Mouse (Mus musculus) embryo, embryonic 9.5 days (tissue): ENCODE measurements around the gene Cdk9.

Experiments used
- DNase-seq: peaks from one replicate; pipeline ENCODE4 v3.0.0-alpha.2; 2017; ENCODE audit errors: extremely low spot score

Gene Cdk9

DNA sequence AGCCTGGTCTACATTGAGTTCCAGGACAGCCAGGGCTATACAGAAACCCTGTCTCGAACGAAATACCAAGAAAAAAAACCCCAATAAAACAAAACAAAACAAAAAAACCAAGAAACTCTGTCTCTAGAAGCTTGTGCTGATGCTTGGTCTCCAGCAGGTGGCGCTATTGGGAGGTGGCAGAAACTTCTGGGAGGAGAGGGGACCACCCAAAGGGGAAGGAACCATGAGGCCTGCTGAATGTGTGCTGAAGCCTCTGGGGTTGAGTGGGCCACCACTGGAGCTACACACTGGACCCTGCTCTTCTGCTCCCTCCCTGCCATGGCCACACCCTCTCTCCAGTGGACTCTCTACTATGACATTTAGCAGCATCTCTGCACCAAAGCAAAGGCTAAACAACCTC lies 4.2 kb downstream of the Cdk9 start:
- DNase-seq, result peak; percentile 72

DNA sequence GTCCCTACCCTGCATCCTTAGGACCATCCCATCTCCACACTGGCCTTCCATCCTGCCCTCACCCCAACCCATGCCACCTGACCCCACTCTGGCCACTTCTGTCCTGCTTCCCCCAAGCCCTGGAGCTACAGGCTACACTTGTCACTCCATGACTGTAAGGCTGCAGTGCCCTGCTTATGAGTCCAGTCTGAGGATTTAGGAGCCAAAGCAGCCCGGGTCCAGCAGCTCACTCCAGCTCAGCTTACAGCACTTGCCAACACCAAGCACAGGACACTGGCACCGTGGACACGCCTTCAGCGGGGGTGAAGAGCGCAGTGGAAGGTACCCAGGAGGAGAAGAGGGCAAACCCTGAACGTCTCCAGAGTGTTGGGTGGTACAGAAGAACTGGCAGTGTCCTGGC lies 5.9 kb downstream of the Cdk9 start:
- no peak for DNase-seq

DNA sequence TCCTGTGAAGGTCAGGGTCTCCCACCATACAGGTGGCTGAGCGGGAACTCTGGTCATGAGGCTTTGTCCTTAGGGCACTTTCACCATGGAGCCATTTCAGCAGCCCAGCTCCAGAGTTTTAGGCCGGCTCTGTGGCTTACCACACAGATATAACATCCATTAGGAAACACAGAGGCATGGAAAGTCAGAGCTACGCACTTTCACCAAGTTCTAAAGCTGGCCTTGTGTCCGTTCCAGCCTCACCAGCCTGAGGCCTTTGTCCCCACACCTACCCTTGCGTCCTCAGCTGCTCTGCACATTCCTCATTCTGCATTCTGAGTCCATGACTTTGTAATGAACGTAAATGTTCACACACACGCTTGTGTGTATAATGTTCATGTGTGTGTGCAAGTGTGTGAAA lies 7.9 kb downstream of the Cdk9 start:
- no peak for DNase-seq

DNA sequence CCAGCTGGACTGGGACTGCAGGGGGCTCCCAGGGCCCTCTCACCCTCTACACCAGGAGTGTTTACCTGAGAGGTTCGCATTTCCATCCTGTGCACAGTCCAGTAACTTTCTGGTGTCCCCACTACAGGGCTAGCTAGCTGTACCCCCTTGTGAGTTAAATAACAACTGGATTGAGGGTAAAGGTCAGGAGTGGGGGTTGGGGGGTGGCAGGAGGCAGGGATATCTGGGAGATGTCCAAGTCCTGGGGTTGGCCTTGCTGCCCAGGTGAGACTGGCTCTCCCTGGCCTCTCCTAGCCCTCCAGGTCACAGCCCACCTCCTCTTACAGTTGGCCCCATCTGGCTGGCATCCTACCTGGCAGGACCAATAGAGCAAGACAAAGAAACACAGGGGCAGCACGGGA lies 8.9 kb downstream of the Cdk9 start, which contains the start of gene Fpgs:
Fpgs (minus strand) TSS at position 125 of the 401 bp plus-strand sequence.
- DNase-seq, result no peak

DNA sequence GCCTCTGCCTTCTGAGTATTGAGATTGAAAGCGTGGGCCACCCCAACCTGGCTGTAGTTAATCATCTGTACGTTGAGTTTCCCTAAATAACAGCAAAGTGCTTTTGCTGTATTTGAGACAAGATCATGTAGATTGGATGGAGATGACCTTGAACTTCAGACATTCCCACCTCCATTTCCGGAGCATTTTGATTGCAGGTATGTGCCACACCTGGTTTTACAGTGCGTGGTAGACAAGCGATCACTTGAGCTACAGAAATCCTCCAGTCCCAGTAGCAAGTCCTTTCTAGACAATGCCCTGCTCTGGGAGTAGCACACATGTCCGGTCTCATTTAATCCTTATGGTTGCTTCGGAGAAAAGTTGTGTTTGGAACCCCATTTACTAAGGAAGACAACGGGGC lies 9.8 kb downstream of the Cdk9 start:
- DNase-seq, result no peak

DNA sequence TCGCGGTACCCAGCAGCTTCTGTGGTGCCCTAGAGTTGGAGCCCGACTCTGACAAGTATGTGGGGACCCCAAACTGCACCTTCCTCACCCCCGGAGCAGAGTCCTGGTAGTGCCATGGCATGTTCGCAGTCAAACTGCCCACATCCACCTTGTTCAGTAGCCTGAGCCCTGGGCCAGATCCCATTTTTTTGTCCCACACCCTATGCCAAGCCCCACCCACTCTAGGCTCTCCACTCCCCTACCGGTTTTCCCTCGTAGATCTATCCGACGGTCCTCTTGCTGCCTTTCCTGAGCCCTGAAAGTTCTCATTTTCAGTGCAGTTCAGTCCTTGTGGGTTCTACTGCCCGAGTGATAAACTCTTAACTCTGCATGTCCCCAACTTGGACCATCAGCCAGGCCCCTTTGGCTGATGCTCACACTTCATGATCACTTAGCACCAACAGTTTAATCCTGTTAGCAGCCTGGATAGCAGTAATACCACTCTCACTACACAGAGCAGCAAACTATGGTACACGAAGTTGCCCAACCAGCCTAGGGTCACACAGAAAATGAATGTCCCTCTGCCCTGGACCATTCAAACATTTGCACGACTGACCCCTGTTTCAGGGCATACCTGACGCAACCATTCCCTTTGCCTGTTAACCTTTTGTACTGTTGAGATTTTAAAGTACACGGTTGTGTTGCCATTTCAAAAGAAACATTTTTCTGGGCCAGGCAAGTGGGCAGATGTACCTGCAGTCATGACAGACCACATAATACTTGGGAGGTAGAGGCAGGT lies 11.7 kb downstream of the Cdk9 start:
- no peak for DNase-seq

DNA sequence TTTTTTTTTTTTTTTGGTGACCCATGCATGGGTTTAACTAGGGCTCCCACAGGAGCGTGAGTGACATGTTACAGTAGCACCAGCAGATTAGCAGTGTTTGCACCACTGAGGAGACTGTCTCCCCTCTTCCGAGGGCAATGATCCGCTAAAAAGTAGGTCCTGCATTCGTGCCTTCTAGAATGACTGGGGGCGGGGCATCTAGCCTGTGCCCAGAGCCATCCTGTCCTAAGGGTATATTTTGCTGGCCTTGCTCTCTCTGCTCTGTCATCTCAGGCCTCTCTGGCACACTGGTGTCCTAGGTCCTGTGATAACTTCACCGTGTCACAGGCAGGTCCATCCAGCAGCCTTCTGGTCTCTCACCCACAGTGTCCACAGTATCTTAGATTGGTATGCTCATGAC lies 13.2 kb downstream of the Cdk9 start:
- no peak for DNase-seq

DNA sequence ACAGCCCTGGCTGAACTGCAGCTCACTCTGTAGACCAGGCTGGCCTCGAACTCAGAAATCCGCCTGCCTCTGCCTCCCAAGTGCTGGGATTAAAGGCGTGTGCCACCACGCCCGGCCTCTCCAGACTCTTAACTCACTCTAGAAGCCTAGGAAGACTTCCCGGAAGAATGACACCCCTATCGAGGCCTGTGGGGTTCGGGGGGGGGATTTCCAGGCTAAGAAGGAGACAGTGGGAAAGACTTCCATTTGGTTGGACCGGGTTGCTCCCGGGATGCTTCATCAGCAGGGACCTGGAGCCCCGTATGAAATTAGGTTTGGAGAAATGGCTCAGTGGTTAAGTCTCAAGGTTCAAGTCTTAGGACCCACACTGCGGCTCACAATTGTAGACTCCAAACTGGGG lies 18.2 kb downstream of the Cdk9 start:
- DNase-seq, result no peak

DNA sequence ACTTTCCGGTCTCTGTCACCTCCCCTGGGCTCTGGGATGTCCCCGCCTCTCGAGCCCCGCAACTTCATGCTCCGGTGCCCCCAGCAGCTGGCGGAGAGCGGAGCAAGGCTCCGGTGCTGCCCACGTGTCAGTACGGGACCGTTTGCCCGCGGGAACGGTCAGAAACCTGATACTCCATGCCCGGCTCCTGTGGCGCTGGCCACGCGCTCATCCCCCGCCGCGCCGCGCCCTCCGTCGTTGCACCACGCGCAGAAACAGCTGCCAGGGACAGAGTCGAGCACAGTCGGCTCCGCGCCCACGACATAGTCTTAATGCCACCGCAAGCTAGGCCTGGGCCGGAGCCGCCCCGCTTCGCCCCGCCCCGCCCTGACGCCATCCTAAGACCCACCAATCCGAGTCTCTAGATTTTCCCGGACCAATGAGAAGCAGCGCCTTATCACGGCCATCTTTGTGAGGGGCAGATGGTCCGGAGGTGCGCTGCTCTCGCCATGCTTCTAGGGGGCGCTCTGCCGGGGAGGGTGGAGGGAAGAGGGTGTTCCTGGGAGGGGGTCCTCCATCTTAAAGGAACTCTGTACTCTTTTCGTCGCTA lies 19.0 kb downstream of the Cdk9 start:
- peak; percentile 98 for DNase-seq

DNA sequence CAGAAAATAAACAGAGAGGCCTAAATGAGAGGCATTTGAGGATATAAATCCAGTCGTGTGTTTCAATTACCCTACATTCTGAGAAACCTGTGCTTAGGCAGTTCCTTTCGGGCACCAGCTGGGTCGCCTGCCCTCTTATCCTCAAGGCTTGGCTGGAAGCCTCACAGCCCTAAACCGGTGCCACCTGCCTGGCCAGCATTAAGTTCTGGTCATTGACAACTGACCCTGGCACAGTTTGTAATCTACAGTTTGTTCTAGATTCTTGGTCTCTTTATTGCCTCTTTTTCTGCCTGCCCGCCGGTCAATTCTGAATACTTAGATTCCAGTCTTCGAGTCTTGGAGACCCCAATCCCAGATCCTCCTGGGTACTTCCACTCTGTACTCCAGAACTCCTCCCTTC lies 19.6 kb downstream of the Cdk9 start:
- no peak for DNase-seq

DNA sequence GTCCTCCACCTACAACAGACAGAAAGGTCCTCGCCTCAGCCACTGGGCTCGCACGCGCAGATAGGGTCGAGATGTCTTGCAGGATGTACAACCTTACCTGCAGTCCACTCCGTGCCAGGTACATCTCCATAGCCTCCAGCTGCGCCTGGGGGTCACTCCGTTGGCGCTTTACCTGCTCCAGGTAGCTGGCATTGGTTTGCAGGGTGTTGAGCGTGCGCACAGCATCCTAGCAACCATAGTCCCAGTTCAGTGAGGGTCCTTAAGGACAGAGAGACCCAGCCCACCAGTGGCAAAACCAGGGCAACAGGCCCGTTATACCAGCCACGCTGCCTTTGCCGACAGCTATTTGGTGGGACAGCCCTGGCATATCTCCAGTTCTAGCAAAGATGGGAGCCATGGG lies 20.4 kb downstream of the Cdk9 start:
- DNase-seq, result no peak

DNA sequence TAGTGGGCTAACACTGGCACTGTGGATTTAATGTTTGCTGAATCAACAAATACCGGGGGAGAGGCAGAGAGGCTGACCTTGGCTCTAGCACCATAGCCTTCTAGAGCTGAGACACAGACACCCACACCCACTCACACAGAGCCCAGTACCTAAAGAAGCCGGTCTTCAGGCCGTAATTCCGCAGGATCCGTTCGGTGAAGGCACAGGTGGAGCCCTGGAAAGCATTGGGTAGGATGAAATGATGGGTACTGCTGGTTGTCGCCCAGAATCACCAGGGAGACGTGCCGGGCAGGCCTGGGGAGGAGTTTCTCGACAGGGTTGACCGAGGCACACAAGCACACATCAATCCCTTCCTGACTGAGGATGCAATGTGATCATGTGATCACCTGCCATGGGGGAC lies 21.8 kb downstream of the Cdk9 start:
- no peak for DNase-seq

DNA sequence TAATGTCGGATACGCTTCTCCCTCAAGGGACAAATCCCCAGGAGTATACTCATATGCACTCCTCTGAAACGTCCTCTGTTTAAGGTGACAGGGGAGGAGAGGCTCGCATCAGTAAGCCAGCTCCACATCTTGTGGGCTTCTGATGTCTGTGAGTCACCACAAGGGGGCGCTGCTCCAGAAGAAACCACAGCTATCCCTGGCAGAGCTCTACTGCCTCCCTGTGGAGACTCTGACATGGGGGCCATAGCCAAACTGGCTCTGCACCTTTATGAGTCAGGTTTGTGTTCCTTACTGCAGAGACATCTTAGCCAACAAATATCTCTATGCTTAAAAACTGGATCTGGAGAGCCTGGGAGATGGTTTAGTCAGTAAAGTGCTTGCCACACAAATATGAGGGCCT lies 23.5 kb downstream of the Cdk9 start:
- peak; percentile 82 for DNase-seq

DNA sequence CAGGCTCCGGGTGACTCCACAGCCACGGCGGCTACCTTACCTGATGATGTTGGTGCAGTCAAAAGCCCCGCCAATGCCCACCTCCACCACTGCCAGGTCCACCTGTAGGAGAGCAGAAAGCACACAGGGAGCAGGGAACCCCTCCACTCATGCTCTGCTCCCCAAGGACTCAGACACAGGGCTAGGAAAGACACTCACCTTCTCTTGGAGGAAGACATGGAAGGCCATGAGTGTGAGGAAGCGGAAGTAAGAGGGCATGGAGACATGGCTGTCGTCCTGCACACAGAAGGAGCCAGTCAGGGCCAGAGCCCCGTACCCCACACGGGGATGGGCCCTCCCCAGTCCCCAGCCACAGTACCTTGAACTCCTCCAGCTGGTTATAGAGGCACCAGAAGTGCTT lies 25.3 kb downstream of the Cdk9 start:
- DNase-seq, result no peak

DNA sequence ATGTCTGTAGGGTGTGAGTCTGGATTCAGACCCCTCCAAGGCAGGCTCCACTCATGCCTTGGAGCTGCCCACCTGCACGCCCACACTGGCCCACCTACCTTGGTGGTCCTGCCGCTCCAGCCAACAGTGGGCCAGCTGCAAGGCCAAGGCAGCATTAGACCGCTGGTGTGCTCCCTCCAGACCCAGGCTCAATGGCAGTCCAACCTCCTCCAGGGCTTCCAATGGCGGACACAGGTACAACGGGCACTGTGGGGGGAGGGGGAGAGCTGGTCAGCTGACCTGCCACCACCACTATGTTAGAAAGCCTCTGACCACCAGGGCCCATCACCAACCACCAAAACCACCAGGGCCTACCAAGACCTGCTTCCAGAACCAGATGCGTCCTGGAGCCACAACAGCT lies 26.2 kb downstream of the Cdk9 start:
- DNase-seq, result no peak

DNA sequence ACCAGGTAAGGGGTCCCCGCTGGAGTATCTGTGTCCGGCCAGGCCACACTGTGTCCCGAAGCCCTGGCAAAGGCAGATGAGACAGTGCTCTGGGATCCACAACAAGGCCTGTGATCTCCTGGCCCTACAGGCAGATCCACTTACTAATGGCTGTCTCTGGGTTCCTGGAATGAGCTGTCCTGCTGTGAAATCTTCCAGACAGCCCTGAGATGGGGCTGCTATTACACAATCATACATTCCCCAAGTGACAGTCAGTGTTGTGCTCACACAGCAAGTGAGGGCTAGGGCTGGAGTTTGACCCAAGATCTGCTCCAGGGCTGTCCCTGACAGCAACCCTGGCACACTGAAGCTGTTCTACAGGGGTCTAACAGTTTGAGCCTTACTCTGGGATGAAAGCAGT lies 27.1 kb downstream of the Cdk9 start:
- no peak for DNase-seq

DNA sequence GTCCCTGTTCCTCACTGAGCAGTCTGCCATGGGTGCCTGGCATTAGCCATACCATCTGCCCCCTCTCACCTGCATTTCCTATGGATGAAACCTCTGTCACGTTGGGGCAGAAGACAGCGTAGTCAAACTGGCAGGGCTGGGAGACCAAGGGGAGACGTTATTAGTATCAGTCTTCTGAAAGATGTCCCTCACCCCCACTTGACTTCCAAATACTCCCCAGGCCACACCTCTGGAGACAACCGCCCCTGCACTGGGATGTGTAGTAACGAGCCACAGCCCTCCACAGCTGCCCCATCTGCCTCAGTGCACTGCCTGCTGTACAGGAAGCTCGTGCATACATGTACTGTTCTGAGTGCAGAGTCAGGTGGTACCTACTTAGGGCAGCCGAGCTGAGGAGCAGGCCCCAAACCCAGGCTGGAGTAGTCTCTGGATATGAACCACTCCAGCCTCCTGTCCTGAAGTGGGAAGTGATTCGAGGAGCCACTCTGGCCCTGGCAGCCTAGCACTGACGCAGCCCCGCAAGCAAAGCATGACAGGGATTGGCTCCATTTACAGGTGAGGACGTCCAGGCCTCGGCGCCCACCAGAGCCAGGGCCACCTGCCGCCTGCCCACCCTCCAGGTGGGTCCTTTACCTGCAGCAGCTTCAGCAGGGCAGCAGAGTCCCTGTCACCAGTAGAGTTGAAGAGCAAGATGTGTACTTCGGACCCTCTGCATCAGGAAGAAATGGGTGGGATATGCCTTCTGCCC lies 28.0 kb downstream of the Cdk9 start:
- no peak for DNase-seq

DNA sequence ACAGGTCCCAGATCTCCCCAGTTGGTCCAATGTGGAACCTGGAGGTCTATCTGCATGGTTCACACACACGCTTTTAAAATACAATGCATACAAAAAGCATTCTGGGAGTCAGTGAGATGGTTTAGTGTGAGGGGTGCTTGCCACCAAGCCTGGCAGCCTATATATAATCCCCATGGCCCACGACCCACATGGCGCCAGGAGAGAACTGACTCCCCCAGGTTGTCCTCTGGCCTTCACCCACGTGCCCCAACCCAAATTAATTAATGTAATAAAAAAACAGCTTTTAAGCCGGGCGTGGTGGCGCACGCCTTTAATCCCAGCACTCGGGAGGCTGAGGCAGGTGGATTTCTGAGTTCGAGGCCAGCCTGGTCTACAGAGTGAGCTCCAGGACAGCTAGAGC lies 29.2 kb downstream of the Cdk9 start:
- DNase-seq, result no peak

DNA sequence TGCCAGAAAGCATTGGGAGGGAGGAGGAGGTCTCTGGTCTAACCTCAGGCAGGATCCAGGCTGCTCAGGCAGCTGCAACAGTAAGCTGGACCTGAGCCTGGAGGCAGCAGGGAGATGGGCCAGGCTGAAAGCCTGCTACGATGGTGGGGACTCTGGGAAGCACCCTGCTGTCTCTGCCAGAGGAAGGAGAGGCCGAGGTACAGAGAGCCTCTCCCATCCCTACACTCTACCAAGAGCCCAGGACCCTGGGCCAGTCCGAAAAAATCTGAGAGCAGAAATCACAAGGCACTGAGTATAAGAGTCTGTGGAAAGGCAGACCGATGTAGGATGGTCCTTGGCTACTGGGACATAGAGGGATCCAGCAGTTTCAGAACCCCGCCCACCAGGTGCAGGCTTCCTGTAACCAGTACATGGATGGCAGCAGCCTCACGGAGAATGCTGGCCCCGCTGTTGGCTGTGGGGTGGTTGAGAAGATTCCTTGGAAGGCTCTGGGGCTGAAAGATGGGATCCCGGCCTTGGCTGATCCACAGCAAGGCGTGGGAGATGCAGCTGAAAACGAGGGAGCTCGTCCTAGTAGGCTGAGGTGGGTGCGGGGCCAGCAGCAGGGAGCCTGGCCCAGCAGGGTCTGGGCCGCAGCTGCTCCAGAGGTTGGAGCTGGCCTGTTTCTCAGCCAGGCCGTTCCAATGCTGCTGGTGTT lies 30.0 kb downstream of the Cdk9 start:
- no peak for DNase-seq

DNA sequence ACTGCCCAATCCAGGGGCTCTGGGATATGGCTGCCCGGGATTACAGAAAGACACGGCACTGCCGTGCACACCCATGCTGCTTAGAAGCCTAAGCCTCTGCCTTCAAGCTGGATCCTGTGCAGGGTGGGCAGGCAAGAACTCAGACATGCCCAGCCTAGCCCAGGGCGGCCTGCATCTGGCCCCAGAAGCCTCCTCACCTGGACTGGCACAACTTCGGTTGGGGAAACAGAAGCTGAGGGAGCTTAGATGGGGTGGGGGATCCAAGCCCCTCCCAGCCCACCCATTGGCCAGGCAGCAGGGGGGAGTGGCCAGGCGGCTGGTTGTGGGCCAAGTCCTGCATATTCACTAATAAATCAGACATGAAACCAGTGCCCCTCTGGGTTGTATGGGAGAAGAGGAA lies 31.1 kb downstream of the Cdk9 start:
- no peak for DNase-seq

DNA sequence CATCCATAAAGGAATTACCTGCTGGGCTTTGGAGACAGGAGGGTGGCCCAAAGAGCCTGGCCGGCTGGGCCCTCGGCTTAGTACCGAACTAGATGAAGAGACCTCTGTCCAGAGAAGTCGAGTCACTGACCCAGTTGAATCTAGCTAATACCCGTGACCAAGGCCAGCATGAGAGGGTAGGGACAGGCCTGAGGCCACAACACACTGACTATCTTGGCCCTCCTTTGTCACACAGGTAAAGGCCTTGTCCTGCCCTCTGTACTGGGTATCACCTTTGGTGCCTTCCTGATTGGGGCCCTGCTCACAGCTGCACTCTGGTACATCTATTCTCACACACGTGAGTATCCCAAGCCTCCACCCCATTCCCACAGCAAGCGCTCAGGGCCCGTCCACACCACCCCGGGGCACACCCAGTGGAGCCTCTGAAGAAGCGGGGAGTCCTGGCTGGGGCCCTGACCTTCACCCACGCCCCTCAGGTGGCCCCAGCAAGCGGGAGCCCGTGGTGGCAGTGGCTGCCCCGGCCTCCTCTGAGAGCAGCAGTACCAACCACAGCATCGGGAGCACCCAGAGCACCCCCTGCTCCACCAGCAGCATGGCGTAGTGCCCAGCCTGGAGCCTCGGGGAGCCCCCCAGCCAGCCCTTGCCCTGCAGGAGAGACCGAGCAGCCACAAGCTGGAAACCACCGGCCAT lies 31.8 kb downstream of the Cdk9 start:
- no peak for DNase-seq

DNA sequence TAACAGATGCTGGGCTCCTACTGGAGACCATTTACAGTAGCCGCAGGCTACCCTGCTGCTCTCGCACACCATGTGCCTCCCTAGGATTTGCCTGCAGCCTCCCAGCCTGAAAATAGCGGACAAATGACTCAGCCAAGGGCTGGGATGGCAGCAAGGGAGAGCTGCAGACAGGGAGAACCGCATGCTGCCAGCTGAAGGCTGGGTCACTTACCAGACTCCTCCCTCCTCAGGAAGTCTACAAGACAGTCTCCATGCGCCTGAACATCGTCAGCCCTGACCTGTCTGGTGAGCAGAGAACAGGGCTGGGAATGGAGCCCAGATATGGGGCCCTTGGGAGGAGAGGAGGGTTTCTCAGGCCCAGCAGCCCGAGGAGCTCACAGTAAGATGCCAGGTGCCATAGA lies 32.8 kb downstream of the Cdk9 start:
- no peak for DNase-seq
